Mouse (Mus musculus) hindbrain, embryonic 14.5 days (tissue): ENCODE results near the gene Paf1. TPM values are rescaled to one million over a fixed set of nuclear protein-coding genes. Genes with fewer than 3 reads are reported as not detected.
A peak's percentile ranks its signal among the peaks of the same experiment; 100 is the strongest.

Experiments
- ATAC-seq: fragments of 200-750 bp; cut with Nextera tagmentation; 2 replicates; pipeline ENCODE4 v1.8.0; 2017; ENCODE audit warnings: moderate number of reproducible peaks, mild to moderate bottlenecking, moderate TSS enrichment, moderate library complexity; ENCODE audit not compliant: low FRiP score
- DNase-seq: peaks from one replicate; pipeline ENCODE4 v3.0.0-alpha.2; 2015; ENCODE audit warnings: low spot score
- H3K27ac ChIP-seq: fragments of 300-500 bp; sonication (generic); 2 replicates; pipeline ENCODE4 v1.5.1; 2014; ENCODE audit warnings: mild to moderate bottlenecking, moderate library complexity
- H3K27me3 ChIP-seq: fragments of 300-500 bp; sonication (generic); 2 replicates; pipeline ENCODE4 v1.6.1; 2014; ENCODE audit warnings: mild to moderate bottlenecking, low read length, mixed read lengths; ENCODE audit not compliant: control insufficient read depth, insufficient read depth
- H3K36me3 ChIP-seq: fragments of 300-500 bp; sonication (generic); replicated peaks from 2 replicates; pipeline ENCODE4 v1.6.1; 2014; ENCODE audit not compliant: control insufficient read depth, insufficient read depth
- H3K4me1 ChIP-seq: fragments of 300-500 bp; sonication (generic); replicated peaks from 2 replicates; pipeline ENCODE4 v1.6.1; 2014; ENCODE audit warnings: antibody characterized with exemption, low read length, mixed read lengths; ENCODE audit not compliant: control insufficient read depth, insufficient read depth
- H3K4me2 ChIP-seq: fragments of 300-500 bp; sonication (generic); replicated peaks from 2 replicates; pipeline ENCODE4 v1.6.1; 2014; ENCODE audit warnings: mild to moderate bottlenecking, moderate library complexity
- H3K4me3 ChIP-seq: fragments of 300-500 bp; sonication (generic); replicated peaks from 2 replicates; pipeline ENCODE4 v1.5.1; 2014; ENCODE audit warnings: mild to moderate bottlenecking, low read length
- H3K9ac ChIP-seq: fragments of 300-500 bp; sonication (generic); 2 replicates; pipeline ENCODE4 v1.6.1; 2014
- H3K9me3 ChIP-seq: fragments of 300-500 bp; sonication (generic); 2 replicates; pipeline ENCODE4 v1.6.1; 2016; ENCODE audit warnings: low read length; ENCODE audit not compliant: control insufficient read depth
- WGBS: fragments of 180-500 bp; shearing (Covaris S2); extraction: QIAGEN DNeasy Blood & Tissue Kit; methylation state at CpG from one replicate; pipeline ENCODE4 v1.1.7; 2014; 5-methylcytosine and 5-hydroxymethylcytosine counted together
- polyA plus RNA-seq: library from polyadenylated mRNA; unstranded; fragments of >200 nt; fragmentation: Nextera tagmentation; extraction: Ambion mirVana; gene quantifications from 2 replicates; pipeline ENCODE4 v1.2.1, GENCODE M21; 2014

Paf1 gene
- polyA plus RNA-seq, 1 experiment from 2014 or later: 73.9 TPM

GRCm38 (mm10) chr7:28447101-28447830, 54.5 kb downstream of the Paf1 start:
- no peak overlapping the region for H3K27ac ChIP-seq
- DNase-seq (no peak), ATAC-seq (no peak)
- no peaks in the 10 kb centered on the region for H3K9me3 ChIP-seq
- H3K4me2 ChIP-seq: no peak overlapping the region
- H3K9ac ChIP-seq: peak overlapping the region; percentile 16; the same call in 1 of the 2 replicates
- no peaks in the 10 kb centered on the region for H3K36me3 ChIP-seq
- H3K4me1 ChIP-seq: 0 out of 2 replicates have a peak, but pooled peaks cover 4% of the 10 kb centered on the region
- H3K4me3 ChIP-seq: no peak overlapping the region
- H3K27me3 ChIP-seq: peaks cover 4% of the 10 kb centered on the region; the same call in 1 of the 2 replicates
- 14% methylated on average over 12 of the region's 12 CpGs for WGBS

DNA sequence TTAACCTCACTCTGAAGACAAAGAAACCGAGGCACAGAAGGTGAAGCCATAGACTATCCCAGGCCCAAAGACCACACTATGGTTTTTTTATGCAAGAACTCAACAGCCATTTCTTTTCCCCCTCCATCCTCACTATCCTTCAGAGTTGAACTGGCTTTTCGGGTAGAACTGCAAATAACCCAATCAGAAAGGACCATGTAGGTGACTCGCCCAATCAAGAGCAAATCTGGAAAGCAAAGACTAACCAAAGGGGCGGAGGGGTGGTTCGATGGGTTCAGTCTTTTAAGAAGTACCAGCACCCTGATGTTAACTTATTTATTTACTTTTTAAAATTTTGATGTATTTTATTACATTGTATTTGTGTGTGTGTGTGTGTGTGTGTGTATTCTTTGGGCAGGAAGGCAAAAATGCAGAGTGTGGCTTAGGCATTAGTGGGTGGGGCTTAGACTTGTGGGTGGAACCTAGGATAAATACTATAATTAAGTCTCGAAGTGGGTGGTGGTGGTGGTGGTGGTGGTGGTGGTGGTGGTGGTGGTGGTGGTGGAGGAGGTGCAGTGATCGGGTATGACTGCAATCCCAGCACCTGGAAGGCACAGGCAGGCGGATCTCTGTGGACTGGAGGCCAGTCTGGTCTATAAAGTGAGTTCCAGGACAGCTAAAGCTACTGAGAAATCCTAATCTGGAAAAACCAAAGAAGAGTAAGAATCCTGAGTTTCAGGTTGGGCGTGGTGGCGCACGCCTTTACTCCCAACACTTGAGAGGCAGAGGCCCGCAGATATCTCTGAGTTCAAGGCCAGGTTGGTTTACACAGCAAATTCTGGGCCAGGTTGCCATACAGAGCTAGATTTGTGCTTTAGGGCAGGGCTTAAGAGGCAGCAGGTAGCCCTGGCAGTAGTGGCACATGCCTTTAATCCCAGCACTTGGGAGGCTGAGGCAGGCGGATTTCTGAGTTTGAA, 55.4 kb downstream of the Paf1 start:
- no peak for DNase-seq
- 64% methylated on average over 13 of the region's 13 CpGs for WGBS
- Histone ChIP-seq H3K27ac (no peak overlapping the region), H3K27me3 (peaks cover 4% of the 10 kb centered on the region; the same call in 1 of the 2 replicates), H3K4me2 (no peak overlapping the region), H3K4me3 (no peak overlapping the region), H3K36me3 (no peaks in the 10 kb centered on the region), H3K9ac (no peak overlapping the region), H3K4me1 (peaks cover 9% of the 10 kb centered on the region), H3K9me3 (no peaks in the 10 kb centered on the region)
- ATAC-seq: no peak

Other genes starting within 250 kb of the Paf1 start
- 23.1 and 28.2 TPM in 2 replicates for gene Fbl, start 223.2 kb upstream of the Paf1 start, polyA plus RNA-seq
- gene Dyrk1b, start 213.5 kb upstream of the Paf1 start, polyA plus RNA-seq: 11.6 and 12.6 TPM in 2 replicates
- gene Eid2, start 125.1 kb upstream of the Paf1 start, polyA plus RNA-seq: 8.8 and 11.3 TPM in 2 replicates
- 33.8 and 35.2 TPM in 2 replicates for gene Eid2b, start 115.2 kb upstream of the Paf1 start, polyA plus RNA-seq
- 0.74 and 0.91 TPM in 2 replicates for gene Selenov, start 101.8 kb upstream of the Paf1 start, polyA plus RNA-seq
- 19.1 and 21.0 TPM in 2 replicates for gene Dll3, start 90.7 kb upstream of the Paf1 start, polyA plus RNA-seq
- gene Timm50, start 80.9 kb upstream of the Paf1 start, polyA plus RNA-seq: 125 and 137 TPM in 2 replicates
- gene Supt5, start 54.2 kb upstream of the Paf1 start, polyA plus RNA-seq: 75.2 and 78.3 TPM in 2 replicates
- gene Rps16, start 42.3 kb upstream of the Paf1 start, polyA plus RNA-seq: 521 and 677 TPM in 2 replicates
- gene Plekhg2, start 20.4 kb upstream of the Paf1 start, polyA plus RNA-seq: 21.5 and 25.5 TPM in 2 replicates
- 3.0 and 3.7 TPM in 2 replicates for gene Zfp36, start 12.7 kb upstream of the Paf1 start, polyA plus RNA-seq
- 39.2 and 44.5 TPM in 2 replicates for gene Med29, start 243 bp upstream of the Paf1 start, polyA plus RNA-seq
- 4.7 and 6.6 TPM in 2 replicates for gene Gmfg, start 44.5 kb downstream of the Paf1 start, polyA plus RNA-seq
- gene Lrfn1, start 59.0 kb downstream of the Paf1 start, polyA plus RNA-seq: 25.5 and 28.7 TPM in 2 replicates
- gene Ifnl2, start 117.5 kb downstream of the Paf1 start, polyA plus RNA-seq: not detected in 2 replicates
- not detected in 2 replicates for gene Ifnl3, start 129.9 kb downstream of the Paf1 start, polyA plus RNA-seq
- not detected in 2 replicates for gene Sycn, start 147.9 kb downstream of the Paf1 start, polyA plus RNA-seq
- 0.12 and 0.13 TPM in 2 replicates for gene Nccrp1, start 154.3 kb downstream of the Paf1 start, polyA plus RNA-seq
- gene Samd4b, start 205.2 kb downstream of the Paf1 start, polyA plus RNA-seq: 26.8 and 27.6 TPM in 2 replicates
- gene Pak4, start 205.2 kb downstream of the Paf1 start, polyA plus RNA-seq: 13.2 and 14.2 TPM in 2 replicates
- gene Acp7, start 238.4 kb downstream of the Paf1 start, polyA plus RNA-seq: 0.33 and 0.51 TPM in 2 replicates